Mouse (Mus musculus): Measurements from ENCODE around the gene Vps53. TPM values are rescaled to one million over a fixed set of nuclear protein-coding genes. Genes with fewer than 3 reads are reported as not detected.

The Vps53 gene
- polyA plus RNA-seq, 1 experiment from 2014 or later, result 67.7 TPM

- WGBS, result 83% methylated on average over 6 of the region's 6 CpGs
Measured at GRCm38 (mm10) chr11:76077341-76077740, 102.1 kb downstream of the Vps53 start.

GRCm38 (mm10) chr11:76074296-76075093 is 105.0 kb downstream of the Vps53 start:
- Histone ChIP-seq H3K9me3 (ENCODE audit: control insufficient read depth, low read length) (no peaks in the 10 kb centered on the region), H3K36me3 (ENCODE audit: control insufficient read depth, insufficient read depth) (peaks cover 3% of the 10 kb centered on the region; the same call in 1 of the 2 replicates), H3K4me2 (ENCODE audit: low read length) (no peak overlapping the region), H3K4me1 (replicated peaks; ENCODE audit: control insufficient read depth, insufficient read depth, low read length) (no peaks in the 10 kb centered on the region), H3K9ac (replicated peaks; ENCODE audit: low read depth, low read length) (no peak overlapping the region), H3K27ac (ENCODE audit: low read length) (no peak overlapping the region), H3K27me3 (replicated peaks; ENCODE audit: control insufficient read depth, insufficient read depth, low read length) (no peaks in the 10 kb centered on the region), H3K4me3 (replicated peaks; ENCODE audit: low read length) (no peak overlapping the region)
- ATAC-seq, result no peak
- 64% methylated on average over 11 of the region's 11 CpGs for WGBS

More at GRCm38 (mm10) chr11:76077341-76077740, 102.1 kb downstream of the Vps53 start:
- peaks cover 13% of the 10 kb centered on the region for H3K36me3 ChIP-seq (ENCODE audit: control insufficient read depth, insufficient read depth)
- H3K9me3 ChIP-seq (ENCODE audit: control insufficient read depth, low read length), result no peaks in the 10 kb centered on the region
- no peak overlapping the region for H3K27ac ChIP-seq (ENCODE audit: low read length)
- H3K9ac ChIP-seq (replicated peaks; ENCODE audit: low read depth, low read length), result no peak overlapping the region
- ATAC-seq, result no peak
- H3K4me1 ChIP-seq (replicated peaks; ENCODE audit: control insufficient read depth, insufficient read depth, low read length), result no peaks in the 10 kb centered on the region
- H3K4me2 ChIP-seq (ENCODE audit: low read length), result no peak overlapping the region
- no peak overlapping the region for H3K4me3 ChIP-seq (replicated peaks; ENCODE audit: low read length)
- no peaks in the 10 kb centered on the region for H3K27me3 ChIP-seq (replicated peaks; ENCODE audit: control insufficient read depth, insufficient read depth, low read length)

- no peak for ATAC-seq
- H3K36me3 ChIP-seq (ENCODE audit: control insufficient read depth, insufficient read depth), result peaks cover 5% of the 10 kb centered on the region; the same call in 1 of the 2 replicates
- 87% methylated on average over 6 of the region's 6 CpGs for WGBS
Measured at GRCm38 (mm10) chr11:76069816-76070215, 109.6 kb downstream of the Vps53 start.

GRCm38 (mm10) chr11:76066563-76067156 is 112.8 kb downstream of the Vps53 start:
- Histone ChIP-seq H3K4me3 (replicated peaks; ENCODE audit: low read length) (no peak overlapping the region), H3K27me3 (replicated peaks; ENCODE audit: control insufficient read depth, insufficient read depth, low read length) (no peaks in the 10 kb centered on the region), H3K4me2 (ENCODE audit: low read length) (no peak overlapping the region), H3K27ac (ENCODE audit: low read length) (no peak overlapping the region), H3K4me1 (replicated peaks; ENCODE audit: control insufficient read depth, insufficient read depth, low read length) (no peaks in the 10 kb centered on the region), H3K9me3 (ENCODE audit: control insufficient read depth, low read length) (no peaks in the 10 kb centered on the region), H3K36me3 (ENCODE audit: control insufficient read depth, insufficient read depth) (peaks cover 5% of the 10 kb centered on the region; the same call in 1 of the 2 replicates), H3K9ac (replicated peaks; ENCODE audit: low read depth, low read length) (no peak overlapping the region)
- 88% methylated on average over 15 of the region's 15 CpGs for WGBS
- ATAC-seq, result no peak

More at GRCm38 (mm10) chr11:76069816-76070215, 109.6 kb downstream of the Vps53 start:
- Histone ChIP-seq H3K4me1 (replicated peaks; ENCODE audit: control insufficient read depth, insufficient read depth, low read length) (no peaks in the 10 kb centered on the region), H3K4me3 (replicated peaks; ENCODE audit: low read length) (no peak overlapping the region), H3K27ac (ENCODE audit: low read length) (no peak overlapping the region), H3K9ac (replicated peaks; ENCODE audit: low read depth, low read length) (no peak overlapping the region), H3K9me3 (ENCODE audit: control insufficient read depth, low read length) (no peaks in the 10 kb centered on the region), H3K4me2 (ENCODE audit: low read length) (no peak overlapping the region), H3K27me3 (replicated peaks; ENCODE audit: control insufficient read depth, insufficient read depth, low read length) (no peaks in the 10 kb centered on the region)

DNA sequence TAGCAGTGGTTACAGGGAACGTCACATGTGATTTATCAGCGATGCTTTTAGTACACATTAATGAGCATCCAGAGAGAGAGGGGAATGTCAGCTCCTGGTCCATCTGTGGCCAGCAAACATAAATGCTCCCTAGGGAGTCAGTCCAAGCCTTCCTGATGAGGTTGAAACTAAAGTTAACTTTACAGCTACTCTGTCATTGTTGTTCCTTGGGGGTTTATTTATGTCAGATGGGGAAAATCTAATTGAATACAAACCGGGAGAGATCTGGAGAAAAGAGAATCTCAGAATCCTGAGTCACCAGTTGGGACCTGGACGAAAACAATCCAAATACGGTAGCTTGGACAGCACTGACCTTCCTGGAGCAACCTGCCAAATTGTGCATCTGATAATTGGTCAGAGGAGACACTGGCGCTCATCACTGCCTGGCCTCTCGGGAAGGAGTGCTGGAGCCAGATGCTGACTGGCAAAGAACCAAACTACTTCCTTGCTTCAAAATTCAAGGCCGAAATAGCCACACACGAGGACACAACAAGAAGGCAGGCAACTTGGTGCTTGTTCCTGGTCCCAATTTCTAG is 113.8 kb downstream of the Vps53 start:
- no peak overlapping the region for H3K27ac ChIP-seq (ENCODE audit: low read length)
- no peak overlapping the region for H3K9ac ChIP-seq (replicated peaks; ENCODE audit: low read depth, low read length)
- H3K27me3 ChIP-seq (replicated peaks; ENCODE audit: control insufficient read depth, insufficient read depth, low read length), result no peaks in the 10 kb centered on the region
- H3K36me3 ChIP-seq (ENCODE audit: control insufficient read depth, insufficient read depth), result peaks cover 5% of the 10 kb centered on the region; the same call in 1 of the 2 replicates
- H3K4me2 ChIP-seq (ENCODE audit: low read length), result no peak overlapping the region
- WGBS, result 84% methylated on average over 9 of the region's 9 CpGs
- no peaks in the 10 kb centered on the region for H3K4me1 ChIP-seq (replicated peaks; ENCODE audit: control insufficient read depth, insufficient read depth, low read length)
- H3K9me3 ChIP-seq (ENCODE audit: control insufficient read depth, low read length), result no peaks in the 10 kb centered on the region
- no peak for ATAC-seq
- no peak overlapping the region for H3K4me3 ChIP-seq (replicated peaks; ENCODE audit: low read length)

- Histone ChIP-seq H3K27ac (ENCODE audit: low read length) (no peak overlapping the region), H3K9me3 (ENCODE audit: control insufficient read depth, low read length) (no peaks in the 10 kb centered on the region), H3K9ac (replicated peaks; ENCODE audit: low read depth, low read length) (no peak overlapping the region), H3K4me3 (replicated peaks; ENCODE audit: low read length) (no peak overlapping the region), H3K27me3 (replicated peaks; ENCODE audit: control insufficient read depth, insufficient read depth, low read length) (no peaks in the 10 kb centered on the region), H3K4me2 (ENCODE audit: low read length) (no peak overlapping the region), H3K4me1 (replicated peaks; ENCODE audit: control insufficient read depth, insufficient read depth, low read length) (no peaks in the 10 kb centered on the region), H3K36me3 (ENCODE audit: control insufficient read depth, insufficient read depth) (peaks cover 7% of the 10 kb centered on the region)
- 90% methylated on average over 7 of the region's 7 CpGs for WGBS
- no peak for ATAC-seq
Measured at GRCm38 (mm10) chr11:76064411-76064810, 115.0 kb downstream of the Vps53 start.

- Histone ChIP-seq H3K4me2 (ENCODE audit: low read length) (no peak overlapping the region), H3K36me3 (ENCODE audit: control insufficient read depth, insufficient read depth) (peaks cover 3% of the 10 kb centered on the region; the same call in 1 of the 2 replicates), H3K4me1 (replicated peaks; ENCODE audit: control insufficient read depth, insufficient read depth, low read length) (no peaks in the 10 kb centered on the region), H3K4me3 (replicated peaks; ENCODE audit: low read length) (no peak overlapping the region), H3K27me3 (replicated peaks; ENCODE audit: control insufficient read depth, insufficient read depth, low read length) (no peaks in the 10 kb centered on the region), H3K9ac (replicated peaks; ENCODE audit: low read depth, low read length) (no peak overlapping the region), H3K27ac (ENCODE audit: low read length) (no peak overlapping the region), H3K9me3 (ENCODE audit: control insufficient read depth, low read length) (no peaks in the 10 kb centered on the region)
- WGBS, result 91% methylated on average over 2 of the region's 2 CpGs
- ATAC-seq, result no peak
Measured at GRCm38 (mm10) chr11:76060906-76061305, 118.5 kb downstream of the Vps53 start.

GRCm38 (mm10) chr11:76059971-76060370 is 119.5 kb downstream of the Vps53 start:
- Histone ChIP-seq H3K4me2 (ENCODE audit: low read length) (no peak overlapping the region), H3K4me3 (replicated peaks; ENCODE audit: low read length) (no peak overlapping the region), H3K4me1 (replicated peaks; ENCODE audit: control insufficient read depth, insufficient read depth, low read length) (no peaks in the 10 kb centered on the region), H3K27me3 (replicated peaks; ENCODE audit: control insufficient read depth, insufficient read depth, low read length) (no peaks in the 10 kb centered on the region), H3K9ac (replicated peaks; ENCODE audit: low read depth, low read length) (no peak overlapping the region), H3K27ac (ENCODE audit: low read length) (no peak overlapping the region), H3K9me3 (ENCODE audit: control insufficient read depth, low read length) (no peaks in the 10 kb centered on the region), H3K36me3 (ENCODE audit: control insufficient read depth, insufficient read depth) (peaks cover 3% of the 10 kb centered on the region; the same call in 1 of the 2 replicates)
- 89% methylated on average over 7 of the region's 7 CpGs for WGBS
- no peak for ATAC-seq

GRCm38 (mm10) chr11:76056487-76056886 is 123.0 kb downstream of the Vps53 start:
- Histone ChIP-seq H3K4me2 (ENCODE audit: low read length) (no peak overlapping the region), H3K9me3 (ENCODE audit: control insufficient read depth, low read length) (no peaks in the 10 kb centered on the region), H3K4me3 (replicated peaks; ENCODE audit: low read length) (no peak overlapping the region), H3K9ac (replicated peaks; ENCODE audit: low read depth, low read length) (no peak overlapping the region), H3K36me3 (ENCODE audit: control insufficient read depth, insufficient read depth) (peaks cover 3% of the 10 kb centered on the region; the same call in 1 of the 2 replicates), H3K4me1 (replicated peaks; ENCODE audit: control insufficient read depth, insufficient read depth, low read length) (no peaks in the 10 kb centered on the region), H3K27me3 (replicated peaks; ENCODE audit: control insufficient read depth, insufficient read depth, low read length) (no peaks in the 10 kb centered on the region), H3K27ac (ENCODE audit: low read length) (no peak overlapping the region)
- no peak for ATAC-seq
- 25% methylated on average over 3 of the region's 3 CpGs for WGBS

All from forebrain, embryonic 16.5 days (tissue).